Mouse (Mus musculus) limb, embryonic 10.5 days (tissue): ENCODE data around the gene Poc1a. TPM values are rescaled to one million over a fixed set of nuclear protein-coding genes. Genes with fewer than 3 reads are reported as not detected.
A peak's percentile ranks its signal among the peaks of the same experiment; 100 is the strongest.

Experiments
- DNase-seq: peaks from one replicate; pipeline ENCODE4 v3.0.0-alpha.2; 2017; ENCODE audit warnings: low spot score
- H3K27ac ChIP-seq: fragments of 300-500 bp; sonication (generic); 2 replicates; pipeline ENCODE4 v1.5.1; 2016; ENCODE audit warnings: mild to moderate bottlenecking
- H3K27me3 ChIP-seq: fragments of 300-500 bp; sonication (generic); 2 replicates; pipeline ENCODE4 v1.6.1; 2016; ENCODE audit warnings: low read depth, mild to moderate bottlenecking; ENCODE audit not compliant: poor library complexity, severe bottlenecking
- H3K36me3 ChIP-seq: fragments of 300-500 bp; sonication (generic); 2 replicates; pipeline ENCODE4 v1.6.1; 2016; ENCODE audit warnings: mild to moderate bottlenecking, moderate library complexity
- H3K4me1 ChIP-seq: fragments of 300-500 bp; sonication (generic); 2 replicates; pipeline ENCODE4 v1.6.1; 2016
- H3K4me3 ChIP-seq: fragments of 300-500 bp; sonication (generic); 2 replicates; pipeline ENCODE4 v1.5.1; 2016; ENCODE audit warnings: mild to moderate bottlenecking, moderate library complexity
- H3K9me3 ChIP-seq: fragments of 300-500 bp; sonication (generic); replicated peaks from 2 replicates; pipeline ENCODE4 v1.6.1; 2016; ENCODE audit warnings: mild to moderate bottlenecking
- WGBS: fragments of 180-500 bp; shearing (Covaris S2); methylation state at CpG from one replicate; pipeline ENCODE4 v1.1.7; 2016; 5-methylcytosine and 5-hydroxymethylcytosine counted together
- polyA plus RNA-seq: library from polyadenylated mRNA; unstranded; fragments of >200 nt; fragmentation: Nextera tagmentation; extraction: Ambion mirVana; gene quantifications from 2 replicates; pipeline ENCODE4 v1.2.1, GENCODE M21; 2016

The Poc1a gene
- 42.9 and 43.9 TPM in 2 replicates for polyA plus RNA-seq

DNA sequence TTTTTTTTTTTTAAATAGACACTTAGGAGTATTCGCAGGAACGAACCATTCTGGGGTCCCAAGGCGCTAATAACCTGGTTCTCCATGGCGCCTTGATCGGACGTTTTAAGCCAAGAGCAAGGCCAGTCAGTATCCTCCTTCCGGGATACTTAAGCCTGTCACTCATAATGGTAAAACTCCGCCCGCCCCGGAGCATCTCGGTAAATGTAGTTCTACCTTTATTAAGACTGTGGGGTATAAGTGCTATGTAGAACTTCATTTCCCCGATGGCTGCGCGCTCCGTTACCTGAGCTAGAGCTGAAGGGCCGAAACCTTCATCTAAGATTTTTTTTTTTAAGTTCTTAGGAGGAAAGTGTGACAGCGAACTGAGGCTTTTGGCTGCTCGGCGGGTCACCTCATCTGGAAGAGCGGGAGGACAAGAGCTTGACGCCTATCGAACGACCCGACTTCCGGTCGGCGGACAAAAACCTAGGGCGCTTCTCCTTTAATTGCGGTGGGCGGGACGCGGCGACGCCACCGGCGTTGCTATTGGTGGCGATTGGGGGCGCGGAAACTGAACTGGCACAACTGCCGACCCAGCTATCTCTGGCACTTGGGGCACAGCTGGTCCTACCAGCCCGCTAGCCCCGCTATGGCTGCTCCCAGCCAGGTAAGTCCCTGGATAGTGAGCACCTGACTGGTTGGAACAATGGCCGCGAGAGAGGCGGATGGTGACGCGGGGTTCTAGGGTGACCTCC, at the start of gene Poc1a:
TSS of gene Poc1a (plus strand) at position 254 of the 737 bp plus-strand sequence.
- Histone ChIP-seq H3K27ac (peak within 1 kb of the TSS; percentile 86), H3K36me3 (peaks cover 23% of the 10 kb centered on the region)

GRCm38 (mm10) chr9:106231220-106231619, 49.6 kb upstream of the Poc1a start:
- H3K36me3 ChIP-seq: peaks cover 43% of the 10 kb centered on the region
- H3K4me3 ChIP-seq: no peak overlapping the region
- 88% methylated on average over 7 of the region's 7 CpGs for WGBS
- peaks cover 9% of the 10 kb centered on the region for H3K27me3 ChIP-seq
- peaks cover 5% of the 10 kb centered on the region for H3K4me1 ChIP-seq
- no peak overlapping the region for H3K27ac ChIP-seq
- DNase-seq: peak; percentile 28
- H3K9me3 ChIP-seq: no peaks in the 10 kb centered on the region

More for the DNA sequence above, at the start of gene Poc1a:
- DNase-seq: peak; percentile 98
- no peaks in the 10 kb centered on the region for H3K27me3 ChIP-seq
- H3K4me1 ChIP-seq: peaks cover 17% of the 10 kb centered on the region
- no peaks in the 10 kb centered on the region for H3K9me3 ChIP-seq
- H3K4me3 ChIP-seq: peak within 1 kb of the TSS; percentile 89
- under 1% methylated on average over 47 of the region's 47 CpGs for WGBS

GRCm38 (mm10) chr9:106231816-106232215, 49.0 kb upstream of the Poc1a start:
- no peak for DNase-seq
- Histone ChIP-seq H3K4me3 (no peak overlapping the region), H3K27ac (no peak overlapping the region), H3K9me3 (no peaks in the 10 kb centered on the region), H3K27me3 (peaks cover 3% of the 10 kb centered on the region), H3K36me3 (peaks cover 49% of the 10 kb centered on the region), H3K4me1 (no peaks in the 10 kb centered on the region)
- 79% methylated on average over 4 of the region's 4 CpGs for WGBS

DNA sequence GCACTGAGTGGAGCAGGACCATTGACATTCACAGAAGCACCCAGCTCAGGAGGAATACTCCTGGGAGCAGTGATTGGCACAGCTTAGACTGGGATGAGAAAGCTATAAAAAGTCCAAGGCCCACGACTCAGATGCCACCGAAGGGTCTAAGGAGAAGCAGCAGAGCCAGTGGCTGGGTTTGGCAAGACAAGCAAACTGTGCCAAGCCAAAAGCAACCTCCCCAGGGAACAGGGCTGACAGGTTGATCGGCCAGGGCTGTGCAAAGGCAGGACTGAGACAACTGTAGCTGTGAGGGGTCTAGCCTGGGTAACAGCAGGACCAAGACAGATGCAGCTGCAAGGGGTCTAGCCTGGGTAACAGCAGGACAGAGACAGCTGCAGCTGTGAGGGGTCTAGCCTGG, 47.9 kb upstream of the Poc1a start:
- Histone ChIP-seq H3K36me3 (peaks cover 61% of the 10 kb centered on the region), H3K4me3 (no peak overlapping the region), H3K9me3 (no peaks in the 10 kb centered on the region), H3K4me1 (no peaks in the 10 kb centered on the region), H3K27me3 (no peaks in the 10 kb centered on the region), H3K27ac (no peak overlapping the region)
- DNase-seq: no peak
- 90% methylated on average over 3 of the region's 3 CpGs for WGBS

DNA sequence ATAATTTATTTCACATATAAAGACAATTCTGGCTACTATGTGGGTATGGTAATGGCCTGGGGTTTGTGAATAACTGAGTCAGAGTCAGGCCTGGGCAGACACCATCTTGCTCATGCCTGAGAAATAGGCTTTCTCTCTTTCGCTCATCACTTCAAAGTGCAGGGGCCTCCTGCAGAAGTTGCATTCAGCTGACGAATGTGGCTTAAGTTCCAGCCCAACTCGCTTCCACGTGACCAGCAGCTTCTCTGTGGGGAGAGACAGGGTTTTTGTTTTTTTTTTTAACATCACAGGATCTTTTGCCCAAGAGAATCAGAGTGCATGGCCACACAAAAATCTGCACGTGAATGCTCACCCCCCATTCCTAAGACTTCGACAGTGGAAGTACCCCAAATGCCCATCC, 46.9 kb upstream of the Poc1a start:
- no peak for DNase-seq
- peaks cover 70% of the 10 kb centered on the region for H3K36me3 ChIP-seq

GRCm38 (mm10) chr9:106235194-106235830, 45.5 kb upstream of the Poc1a start:
- H3K27ac ChIP-seq: no peak overlapping the region
- no peak overlapping the region for H3K4me3 ChIP-seq
- 93% methylated on average over 23 of the region's 23 CpGs for WGBS
- no peaks in the 10 kb centered on the region for H3K27me3 ChIP-seq
- no peaks in the 10 kb centered on the region for H3K9me3 ChIP-seq
- peaks cover 84% of the 10 kb centered on the region for H3K36me3 ChIP-seq
- no peaks in the 10 kb centered on the region for H3K4me1 ChIP-seq
- DNase-seq: no peak

More for the DNA sequence above, 46.9 kb upstream of the Poc1a start:
- Histone ChIP-seq H3K4me1 (no peaks in the 10 kb centered on the region), H3K27me3 (no peaks in the 10 kb centered on the region), H3K27ac (no peak overlapping the region), H3K9me3 (no peaks in the 10 kb centered on the region), H3K4me3 (no peak overlapping the region)
- 78% methylated on average over 6 of the region's 6 CpGs for WGBS

DNA sequence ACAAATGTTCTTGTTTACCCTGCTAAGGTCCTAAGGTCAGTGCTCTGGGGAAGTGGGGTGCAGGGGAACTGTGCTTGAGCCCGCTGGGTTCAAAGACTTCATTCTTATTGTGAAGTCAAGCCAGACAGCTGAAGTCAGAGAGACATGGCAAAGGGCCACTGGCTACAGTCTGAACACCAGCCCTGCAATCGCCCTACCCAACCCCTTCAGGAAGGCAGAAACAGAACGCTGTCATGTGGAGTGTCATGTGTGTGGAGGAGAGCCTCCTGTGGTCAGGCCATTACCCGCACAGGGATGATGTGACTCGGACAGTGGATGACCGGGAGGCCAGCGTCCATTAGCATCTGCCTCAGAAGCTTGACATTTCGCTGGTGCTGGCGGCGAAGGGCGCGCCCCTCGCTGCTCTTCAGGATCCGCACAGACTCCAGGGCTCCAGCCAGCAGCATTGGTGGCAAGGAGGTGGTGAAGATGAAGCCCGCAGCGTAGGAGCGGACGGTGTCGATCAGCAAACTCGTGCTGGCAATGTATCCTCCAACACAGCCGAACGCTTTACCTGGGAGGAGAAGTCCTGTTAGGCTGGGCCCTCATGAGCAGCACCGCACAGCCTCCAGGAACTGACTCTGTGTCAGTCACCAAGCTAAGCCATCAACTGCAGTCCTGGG, 44.6 kb upstream of the Poc1a start:
- H3K9me3 ChIP-seq: no peaks in the 10 kb centered on the region
- H3K27ac ChIP-seq: no peak overlapping the region
- peaks cover 94% of the 10 kb centered on the region for H3K36me3 ChIP-seq
- H3K27me3 ChIP-seq: no peaks in the 10 kb centered on the region
- no peak for DNase-seq
- H3K4me1 ChIP-seq: no peaks in the 10 kb centered on the region
- 93% methylated on average over 23 of the region's 23 CpGs for WGBS
- H3K4me3 ChIP-seq: no peak overlapping the region

DNA sequence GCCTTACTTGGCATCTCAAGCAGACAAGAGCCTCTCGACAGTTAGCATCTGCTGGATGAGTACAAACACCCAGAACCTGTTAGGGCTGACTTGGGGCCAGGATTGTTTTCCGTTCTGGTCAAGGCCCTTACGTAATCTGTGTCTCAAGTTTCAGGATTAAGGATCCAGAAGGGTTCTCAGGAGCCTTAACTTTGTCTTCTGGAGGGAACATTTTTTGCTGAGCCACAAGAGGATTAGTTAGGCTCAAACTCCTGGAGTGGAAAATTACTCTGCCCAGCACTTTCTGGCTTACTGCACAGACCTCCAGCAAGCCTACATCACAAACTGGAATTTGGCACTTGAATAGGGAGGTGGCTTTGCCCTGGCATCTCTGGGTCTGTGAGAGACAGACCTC, 44.0 kb upstream of the Poc1a start:
- no peak for DNase-seq
- WGBS: 87% methylated on average over 3 of the region's 3 CpGs
- H3K27me3 ChIP-seq: no peaks in the 10 kb centered on the region
- H3K9me3 ChIP-seq: no peaks in the 10 kb centered on the region
- H3K27ac ChIP-seq: no peak overlapping the region
- peaks cover 99% of the 10 kb centered on the region for H3K36me3 ChIP-seq
- no peaks in the 10 kb centered on the region for H3K4me1 ChIP-seq
- no peak overlapping the region for H3K4me3 ChIP-seq

DNA sequence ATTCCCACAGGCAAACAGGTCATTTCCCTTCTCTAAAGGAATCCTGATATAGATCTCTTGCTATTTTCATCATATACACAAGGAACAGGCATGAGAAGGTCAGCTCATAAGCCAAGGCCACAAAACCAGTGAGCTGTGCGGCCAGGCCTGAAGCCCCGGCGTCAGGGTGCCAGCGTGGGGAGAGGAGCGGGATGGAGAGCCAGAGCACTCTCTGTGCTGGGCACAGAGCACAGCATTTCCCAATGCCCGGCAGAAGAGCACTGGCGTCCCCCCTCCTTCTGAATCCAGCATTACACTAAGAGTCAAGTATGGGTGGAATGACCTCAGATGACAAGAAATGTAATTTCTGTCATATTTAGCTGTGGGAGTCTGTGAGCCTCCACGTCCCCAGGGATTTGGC, 43.5 kb upstream of the Poc1a start:
- DNase-seq: no peak
- no peak overlapping the region for H3K27ac ChIP-seq
- H3K4me3 ChIP-seq: no peak overlapping the region
- WGBS: 88% methylated on average over 8 of the region's 8 CpGs
- peaks cover under 1% of the 10 kb centered on the region; the same call in 1 of the 2 replicates for H3K4me1 ChIP-seq
- H3K36me3 ChIP-seq: peaks cover 100% of the 10 kb centered on the region
- no peaks in the 10 kb centered on the region for H3K27me3 ChIP-seq
- no peaks in the 10 kb centered on the region for H3K9me3 ChIP-seq

GRCm38 (mm10) chr9:106237878-106238277, 43.0 kb upstream of the Poc1a start:
- WGBS: 93% methylated on average over 10 of the region's 10 CpGs

GRCm38 (mm10) chr9:106241541-106242164, 39.2 kb upstream of the Poc1a start:
- DNase-seq: no peak
- Histone ChIP-seq H3K27ac (no peak overlapping the region), H3K4me1 (peaks cover 19% of the 10 kb centered on the region), H3K36me3 (peaks cover 77% of the 10 kb centered on the region), H3K27me3 (no peaks in the 10 kb centered on the region), H3K9me3 (no peaks in the 10 kb centered on the region), H3K4me3 (no peak overlapping the region)
- 92% methylated on average over 10 of the region's 10 CpGs for WGBS

More at GRCm38 (mm10) chr9:106237878-106238277, 43.0 kb upstream of the Poc1a start:
- no peak for DNase-seq
- H3K4me3 ChIP-seq: no peak overlapping the region
- H3K36me3 ChIP-seq: peaks cover 100% of the 10 kb centered on the region
- no peaks in the 10 kb centered on the region for H3K27me3 ChIP-seq
- H3K9me3 ChIP-seq: no peaks in the 10 kb centered on the region
- peaks cover 6% of the 10 kb centered on the region for H3K4me1 ChIP-seq
- no peak overlapping the region for H3K27ac ChIP-seq

- DNase-seq: peak; percentile 46
- Histone ChIP-seq H3K27me3 (no peaks in the 10 kb centered on the region), H3K9me3 (no peaks in the 10 kb centered on the region), H3K27ac (peak overlapping the region; percentile 76), H3K36me3 (peaks cover 64% of the 10 kb centered on the region), H3K4me1 (peaks cover 29% of the 10 kb centered on the region), H3K4me3 (no peak overlapping the region)
- 62% methylated on average over 19 of the region's 19 CpGs for WGBS
These were observed 37.9 kb upstream of the Poc1a start for GRCm38 (mm10) chr9:106242813-106243488.
